Mouse (Mus musculus): ENCODE measurements at regions not wholly inside any gene's neighbourhood (a gene's known extent, or its start where the extent isn't known, plus 50 kb on each side); places are given as distances from the start of the nearest gene placed in this dataset.

DNA sequence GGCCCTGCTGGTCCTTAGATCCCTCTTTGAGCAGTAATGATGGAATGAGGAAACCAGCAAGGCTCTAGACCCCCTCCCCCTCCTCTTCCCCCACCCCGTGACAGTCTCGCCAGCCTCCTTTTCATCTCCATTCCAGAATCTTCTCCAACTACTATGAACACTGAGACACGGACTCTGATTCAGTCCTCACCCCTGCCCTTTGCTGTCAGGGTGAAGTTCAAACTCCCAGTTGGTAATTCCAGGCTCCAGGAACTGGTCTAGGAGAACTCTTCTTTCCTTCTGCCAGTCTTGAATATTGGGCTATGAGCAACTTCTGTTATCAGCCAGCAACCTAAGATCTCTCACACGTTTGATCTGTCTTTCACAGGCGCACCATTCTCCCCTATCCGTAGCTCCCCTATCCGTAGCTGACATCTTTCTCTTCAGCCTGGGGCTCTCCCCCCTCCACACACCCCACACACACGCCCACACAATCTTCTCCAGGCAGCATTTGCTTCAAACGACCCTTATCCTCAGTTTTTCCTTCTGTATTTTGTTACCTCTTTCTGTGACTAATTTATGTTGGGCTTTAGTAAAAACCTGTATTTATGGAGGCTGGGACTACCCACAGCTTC lies 128.6 kb upstream of the Rreb1 start:
- TF ChIP-seq CTCF (IDR thresholded peaks at IDR 0.05; ENCODE audit: insufficient read depth, low read length): no peak
- no peak for TF ChIP-seq POLR2A (IDR thresholded peaks at IDR 0.05; ENCODE audit: borderline replicate concordance, extremely low read depth, low read depth, low read length)

Measured in lung, adult 2 months (tissue).